Mouse (Mus musculus) midbrain, embryonic 11.5 days (tissue): Measurements from ENCODE around the gene Ifnl3. TPM values are rescaled to one million over a fixed set of nuclear protein-coding genes. Genes with fewer than 3 reads are reported as not detected.
"Not testable (repeated sequence)": the region's sequence is repeated elsewhere in the genome, so short reads cannot be mapped to it uniquely, and the experiment has no call there.

ENCODE experiments used
- ATAC-seq: fragments of 200-750 bp; cut with Nextera tagmentation; 2 replicates; pipeline ENCODE4 v1.8.0; 2017; ENCODE audit warnings: moderate TSS enrichment, moderate library complexity; ENCODE audit not compliant: low FRiP score
- DNase-seq: peaks from one replicate; pipeline ENCODE4 v3.0.0; 2015; ENCODE audit warnings: low spot score; ENCODE audit errors: missing footprints
- H3K27ac ChIP-seq: fragments of 300-500 bp; sonication (generic); 2 replicates; pipeline ENCODE4 v1.5.1; 2014; ENCODE audit warnings: low read depth, low read length
- H3K27me3 ChIP-seq: fragments of 300-500 bp; sonication (generic); 2 replicates; pipeline ENCODE4 v1.6.1; 2014; ENCODE audit warnings: mild to moderate bottlenecking, low read length, moderate library complexity, mixed read lengths; ENCODE audit not compliant: control insufficient read depth, insufficient read depth
- H3K36me3 ChIP-seq: fragments of 300-500 bp; sonication (generic); 2 replicates; pipeline ENCODE4 v1.6.1; 2014; ENCODE audit warnings: mild to moderate bottlenecking, low read length, moderate library complexity, mixed read lengths; ENCODE audit not compliant: control insufficient read depth, insufficient read depth
- H3K4me1 ChIP-seq: fragments of 300-500 bp; sonication (generic); 2 replicates; pipeline ENCODE4 v1.6.1; 2014; ENCODE audit warnings: low read length; ENCODE audit not compliant: control insufficient read depth, insufficient read depth
- H3K4me2 ChIP-seq: fragments of 300-500 bp; sonication (generic); 2 replicates; pipeline ENCODE4 v1.6.1; 2014; ENCODE audit warnings: mild to moderate bottlenecking, moderate library complexity
- H3K4me3 ChIP-seq: fragments of 300-500 bp; sonication (generic); 2 replicates; pipeline ENCODE4 v1.5.1; 2014; ENCODE audit warnings: low read depth, low read length
- H3K9ac ChIP-seq: fragments of 300-500 bp; sonication (generic); 2 replicates; pipeline ENCODE4 v1.6.1; 2014; ENCODE audit warnings: low read length
- H3K9me3 ChIP-seq: fragments of 300-500 bp; sonication (generic); 2 replicates; pipeline ENCODE4 v1.6.1; 2016; ENCODE audit warnings: low read length; ENCODE audit not compliant: control insufficient read depth
- WGBS: fragments of 180-500 bp; shearing (Covaris S2); extraction: QIAGEN DNeasy Blood & Tissue Kit; methylation state at CpG from one replicate; pipeline ENCODE4 v1.1.7; 2014; 5-methylcytosine and 5-hydroxymethylcytosine counted together
- polyA plus RNA-seq: library from polyadenylated mRNA; unstranded; fragments of >200 nt; fragmentation: Nextera tagmentation; extraction: Ambion mirVana; gene quantifications from 2 replicates; pipeline ENCODE4 v1.2.1, GENCODE M21; 2014

Gene Ifnl3
- polyA plus RNA-seq: not detected in 2 replicates

DNA sequence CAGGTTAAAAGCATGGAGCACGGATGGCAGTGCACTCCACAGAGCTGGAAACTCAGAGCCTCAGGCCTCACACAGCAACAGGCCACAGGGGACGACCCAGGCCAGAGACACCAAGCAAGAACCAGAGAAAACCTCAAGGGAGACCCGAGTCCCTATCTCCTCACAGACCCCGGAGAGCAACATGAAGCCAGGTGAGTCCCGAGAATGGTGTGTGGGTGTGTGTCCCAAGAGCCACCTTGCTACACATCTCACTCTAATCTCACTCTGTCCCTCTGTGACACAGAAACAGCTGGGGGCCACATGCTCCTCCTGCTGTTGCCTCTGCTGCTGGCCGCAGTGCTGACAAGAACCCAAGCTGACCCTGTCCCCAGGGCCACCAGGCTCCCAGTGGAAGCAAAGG lies at the start of gene Ifnl3:
TSS of gene Ifnl3 (plus strand) at position 301 of the 400 bp plus-strand sequence.
- H3K27ac ChIP-seq, H3K4me1 ChIP-seq, ATAC-seq, H3K36me3 ChIP-seq, H3K9me3 ChIP-seq, H3K9ac ChIP-seq, H3K4me3 ChIP-seq, DNase-seq, H3K4me2 ChIP-seq, H3K27me3 ChIP-seq: not testable (repeated sequence)
- WGBS: 77% methylated on average over 5 of the region's 6 CpGs

DNA sequence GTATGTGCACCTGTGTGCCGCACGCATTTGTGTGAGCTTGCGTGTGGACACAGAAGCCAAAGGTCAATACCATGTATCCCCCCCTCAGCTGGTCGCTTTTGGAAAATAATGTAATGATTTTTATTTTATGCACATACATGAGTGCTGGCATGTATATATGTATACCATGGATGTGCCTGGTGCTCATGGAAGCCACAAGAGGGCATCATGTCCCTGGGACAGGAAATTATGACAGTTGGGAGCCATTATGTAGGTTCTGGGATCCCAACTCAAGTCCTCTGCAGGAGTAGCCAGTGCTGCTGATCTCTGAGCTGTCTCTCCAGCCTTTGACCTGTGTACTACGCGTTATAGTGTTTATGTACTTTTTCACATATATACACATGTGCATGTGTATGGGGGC lies 46.4 kb upstream of the Ifnl3 start:
- ATAC-seq (no peak), DNase-seq (peak; percentile 59)
- H3K4me1 ChIP-seq: no peaks in the 10 kb centered on the region
- no peaks in the 10 kb centered on the region for H3K27me3 ChIP-seq
- H3K9me3 ChIP-seq: no peaks in the 10 kb centered on the region
- no peak overlapping the region for H3K4me2 ChIP-seq
- H3K4me3 ChIP-seq: no peak overlapping the region
- H3K9ac ChIP-seq: no peak overlapping the region
- H3K36me3 ChIP-seq: no peaks in the 10 kb centered on the region
- WGBS: 87% methylated on average over 6 of the region's 6 CpGs
- H3K27ac ChIP-seq: no peak overlapping the region

- ATAC-seq (no peak), DNase-seq (no peak)
- Histone ChIP-seq H3K9ac (no peak overlapping the region), H3K27ac (no peak overlapping the region), H3K27me3 (no peaks in the 10 kb centered on the region), H3K4me1 (no peaks in the 10 kb centered on the region), H3K4me2 (no peak overlapping the region), H3K4me3 (no peak overlapping the region), H3K9me3 (no peaks in the 10 kb centered on the region), H3K36me3 (no peaks in the 10 kb centered on the region)
- WGBS: 84% methylated on average over 5 of the region's 5 CpGs
These were observed 45.3 kb upstream of the Ifnl3 start for GRCm38 (mm10) chr7:28477363-28477762.

GRCm38 (mm10) chr7:28478854-28479253 lies 43.8 kb upstream of the Ifnl3 start:
- H3K9me3 ChIP-seq: no peaks in the 10 kb centered on the region
- WGBS: 4% methylated on average over 8 of the region's 8 CpGs
- no peak for DNase-seq

GRCm38 (mm10) chr7:28482854-28483253 lies 39.8 kb upstream of the Ifnl3 start:
- no peak overlapping the region for H3K9ac ChIP-seq
- ATAC-seq (no peak), DNase-seq (no peak)
- H3K4me3 ChIP-seq: no peak overlapping the region
- peaks cover 2% of the 10 kb centered on the region; the same call in 1 of the 2 replicates for H3K27me3 ChIP-seq
- no peaks in the 10 kb centered on the region for H3K9me3 ChIP-seq
- WGBS: 87% methylated on average over 11 of the region's 11 CpGs
- H3K36me3 ChIP-seq: no peaks in the 10 kb centered on the region
- H3K4me2 ChIP-seq: no peak overlapping the region
- H3K27ac ChIP-seq: no peak overlapping the region
- no peaks in the 10 kb centered on the region for H3K4me1 ChIP-seq

More at GRCm38 (mm10) chr7:28478854-28479253, 43.8 kb upstream of the Ifnl3 start:
- Histone ChIP-seq H3K9ac (no peak overlapping the region), H3K27ac (no peak overlapping the region), H3K4me2 (no peak overlapping the region), H3K4me3 (no peak overlapping the region), H3K27me3 (no peaks in the 10 kb centered on the region), H3K36me3 (no peaks in the 10 kb centered on the region), H3K4me1 (no peaks in the 10 kb centered on the region)
- no peak for ATAC-seq

GRCm38 (mm10) chr7:28484192-28484591 lies 38.4 kb upstream of the Ifnl3 start:
- peaks cover 4% of the 10 kb centered on the region; the same call in 1 of the 2 replicates for H3K27me3 ChIP-seq
- no peak for ATAC-seq
- H3K4me1 ChIP-seq: no peaks in the 10 kb centered on the region
- H3K4me3 ChIP-seq: no peak overlapping the region
- no peak overlapping the region for H3K27ac ChIP-seq
- no peaks in the 10 kb centered on the region for H3K9me3 ChIP-seq
- WGBS: 43% methylated on average over 4 of the region's 4 CpGs
- H3K4me2 ChIP-seq: no peak overlapping the region
- H3K36me3 ChIP-seq: no peaks in the 10 kb centered on the region
- no peak for DNase-seq
- H3K9ac ChIP-seq: no peak overlapping the region

- H3K4me1 ChIP-seq: no peaks in the 10 kb centered on the region
- H3K27ac ChIP-seq: no peak overlapping the region
- no peak overlapping the region for H3K9ac ChIP-seq
- H3K4me2 ChIP-seq: no peak overlapping the region
- no peak for DNase-seq
- H3K36me3 ChIP-seq: no peaks in the 10 kb centered on the region
- 4% methylated on average over 16 of the region's 16 CpGs for WGBS
- peaks cover 4% of the 10 kb centered on the region; the same call in 1 of the 2 replicates for H3K27me3 ChIP-seq
- no peaks in the 10 kb centered on the region for H3K9me3 ChIP-seq
- ATAC-seq: no peak
- no peak overlapping the region for H3K4me3 ChIP-seq
These were observed 34.6 kb upstream of the Ifnl3 start for GRCm38 (mm10) chr7:28488030-28488491.

GRCm38 (mm10) chr7:28490410-28490809 lies 32.2 kb upstream of the Ifnl3 start:
- Histone ChIP-seq H3K27me3 (peaks cover 4% of the 10 kb centered on the region; the same call in 1 of the 2 replicates), H3K4me3 (no peak overlapping the region), H3K9ac (no peak overlapping the region), H3K36me3 (no peaks in the 10 kb centered on the region), H3K4me2 (no peak overlapping the region), H3K9me3 (no peaks in the 10 kb centered on the region), H3K4me1 (no peaks in the 10 kb centered on the region), H3K27ac (no peak overlapping the region)
- ATAC-seq (peak; percentile 44; the same call in 1 of the 2 replicates), DNase-seq (no peak)
- WGBS: 4% methylated on average over 10 of the region's 10 CpGs

DNA sequence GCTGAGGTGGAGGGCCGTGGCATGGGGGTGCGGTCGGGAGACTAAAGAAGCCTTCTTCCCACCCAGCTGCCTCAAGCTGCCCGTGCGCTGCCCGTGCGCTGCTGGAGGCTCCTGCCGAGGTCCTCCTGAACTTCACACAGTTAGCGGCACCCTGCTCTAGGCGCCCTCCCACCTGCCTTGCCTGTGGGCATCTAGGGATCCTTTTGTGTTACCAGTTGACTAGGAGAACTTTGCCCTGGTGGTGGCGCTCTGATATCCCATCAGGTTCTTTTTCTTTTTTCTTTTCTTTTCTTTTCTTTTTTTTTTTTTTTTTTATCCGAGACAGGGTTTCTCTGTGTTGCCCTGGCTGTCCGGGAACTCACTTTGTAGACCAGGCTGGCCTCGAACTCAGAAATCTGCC lies 31.7 kb upstream of the Ifnl3 start:
- no peak overlapping the region for H3K4me3 ChIP-seq
- ATAC-seq (no peak), DNase-seq (no peak)
- H3K27me3 ChIP-seq: peaks cover 4% of the 10 kb centered on the region; the same call in 1 of the 2 replicates
- H3K27ac ChIP-seq: no peak overlapping the region
- H3K9me3 ChIP-seq: no peaks in the 10 kb centered on the region
- no peak overlapping the region for H3K4me2 ChIP-seq
- H3K9ac ChIP-seq: no peak overlapping the region
- H3K36me3 ChIP-seq: no peaks in the 10 kb centered on the region
- WGBS: 32% methylated on average over 14 of the region's 14 CpGs
- no peaks in the 10 kb centered on the region for H3K4me1 ChIP-seq
